Mouse (Mus musculus) forebrain, embryonic 14.5 days (tissue): Measurements from ENCODE around the gene Sema3f. TPM values are rescaled to one million over a fixed set of nuclear protein-coding genes. Genes with fewer than 3 reads are reported as not detected.

Experiments
- ATAC-seq: fragments of 200-750 bp; cut with Nextera tagmentation; 2 replicates; pipeline ENCODE4 v1.8.0; 2017; ENCODE audit warnings: mild to moderate bottlenecking, moderate library complexity
- DNase-seq: peaks from one replicate; pipeline ENCODE4 v3.0.0-alpha.2; 2015; ENCODE audit warnings: low spot score
- H3K27ac ChIP-seq: fragments of 300-500 bp; sonication (generic); 2 replicates; pipeline ENCODE4 v1.5.1; 2014; ENCODE audit warnings: low read depth, mild to moderate bottlenecking, control low read depth, low read length, moderate library complexity
- H3K27me3 ChIP-seq: fragments of 300-500 bp; sonication (generic); replicated peaks from 2 replicates; pipeline ENCODE4 v1.6.1; 2014; ENCODE audit warnings: low read length, control low read depth, mixed read lengths; ENCODE audit not compliant: control insufficient read depth, insufficient read depth
- H3K36me3 ChIP-seq: fragments of 300-500 bp; sonication (generic); 2 replicates; pipeline ENCODE4 v1.6.1; 2014; ENCODE audit warnings: low read length, control low read depth; ENCODE audit not compliant: control insufficient read depth, insufficient read depth
- H3K4me1 ChIP-seq: fragments of 300-500 bp; sonication (generic); 2 replicates; pipeline ENCODE4 v1.6.1; 2014; ENCODE audit warnings: antibody characterized with exemption, low read length, control low read depth; ENCODE audit not compliant: control insufficient read depth, insufficient read depth
- H3K4me2 ChIP-seq: fragments of 300-500 bp; sonication (generic); 2 replicates; pipeline ENCODE4 v1.6.1; 2014; ENCODE audit warnings: mild to moderate bottlenecking, control low read depth, low read length
- H3K4me3 ChIP-seq: fragments of 300-500 bp; sonication (generic); 2 replicates; pipeline ENCODE4 v1.5.1; 2014; ENCODE audit warnings: low read depth, low read length, control low read depth
- H3K9ac ChIP-seq: fragments of 300-500 bp; sonication (generic); 2 replicates; pipeline ENCODE4 v1.6.1; 2014; ENCODE audit warnings: mild to moderate bottlenecking, low read length, control low read depth, moderate library complexity
- H3K9me3 ChIP-seq: fragments of 300-500 bp; sonication (generic); replicated peaks from 2 replicates; pipeline ENCODE4 v1.6.1; 2016; ENCODE audit warnings: low read length, control low read depth, mixed read lengths; ENCODE audit not compliant: control insufficient read depth
- WGBS: fragments of 180-500 bp; shearing (Covaris S2); extraction: QIAGEN DNeasy Blood & Tissue Kit; methylation state at CpG from one replicate; pipeline ENCODE4 v1.1.7; 2014; 5-methylcytosine and 5-hydroxymethylcytosine counted together
- polyA plus RNA-seq: library from polyadenylated mRNA; unstranded; fragments of >200 nt; fragmentation: Nextera tagmentation; extraction: Ambion mirVana; gene quantifications from 2 replicates; pipeline ENCODE4 v1.2.1, GENCODE M21; 2014

The Sema3f gene
- polyA plus RNA-seq, 1 experiment from 2014 or later = 7.4 TPM

- ATAC-seq (peak; percentile 52), DNase-seq (no peak)
- Histone ChIP-seq H3K9ac (peak overlapping the region; percentile 56), H3K4me2 (peak overlapping the region; percentile 85), H3K4me3 (peak overlapping the region; percentile 38), H3K27ac (no peak overlapping the region), H3K9me3 (no peaks in the 10 kb centered on the region), H3K4me1 (peaks cover 16% of the 10 kb centered on the region), H3K27me3 (peaks cover 8% of the 10 kb centered on the region), H3K36me3 (no peaks in the 10 kb centered on the region)
- WGBS = 1% methylated on average over 30 of the region's 30 CpGs
Measured at GRCm38 (mm10) chr9:107666751-107667205, 43.5 kb downstream of the Sema3f start.

- peaks cover 8% of the 10 kb centered on the region for H3K27me3 ChIP-seq
- H3K4me3 ChIP-seq = 0 out of 2 replicates have a peak overlapping the region, but pooled peaks have one; percentile 38
- H3K4me2 ChIP-seq = 0 out of 2 replicates have a peak overlapping the region, but pooled peaks have one; percentile 85
- peaks cover 16% of the 10 kb centered on the region for H3K4me1 ChIP-seq
- no peaks in the 10 kb centered on the region for H3K36me3 ChIP-seq
- H3K27ac ChIP-seq = no peak overlapping the region
- H3K9me3 ChIP-seq = no peaks in the 10 kb centered on the region
- 86% methylated on average over 7 of the region's 7 CpGs for whole genome bisulfite sequencing
- H3K9ac ChIP-seq = no peak overlapping the region
- no peak for DNase-seq
- no peak for ATAC-seq
Measured at GRCm38 (mm10) chr9:107665308-107665707, 45.0 kb downstream of the Sema3f start.

GRCm38 (mm10) chr9:107663525-107663924 lies 46.8 kb downstream of the Sema3f start:
- H3K27ac ChIP-seq = no peak overlapping the region
- H3K36me3 ChIP-seq = no peaks in the 10 kb centered on the region
- ATAC-seq (no peak), DNase-seq (no peak)
- 59% methylated on average over 9 of the region's 9 CpGs for WGBS
- H3K27me3 ChIP-seq = peaks cover 8% of the 10 kb centered on the region
- no peak overlapping the region for H3K4me2 ChIP-seq
- no peak overlapping the region for H3K9ac ChIP-seq
- H3K4me1 ChIP-seq = peaks cover 25% of the 10 kb centered on the region
- no peak overlapping the region for H3K4me3 ChIP-seq
- no peaks in the 10 kb centered on the region for H3K9me3 ChIP-seq

- H3K4me2 ChIP-seq = no peak overlapping the region
- no peaks in the 10 kb centered on the region for H3K9me3 ChIP-seq
- no peak overlapping the region for H3K9ac ChIP-seq
- no peaks in the 10 kb centered on the region for H3K36me3 ChIP-seq
- ATAC-seq (no peak), DNase-seq (no peak)
- H3K27me3 ChIP-seq = peaks cover 8% of the 10 kb centered on the region
- H3K4me1 ChIP-seq = peaks cover 22% of the 10 kb centered on the region
- H3K27ac ChIP-seq = no peak overlapping the region
- 89% methylated on average over 8 of the region's 8 CpGs for WGBS
- H3K4me3 ChIP-seq = no peak overlapping the region
Measured at GRCm38 (mm10) chr9:107662342-107662741, 47.9 kb downstream of the Sema3f start.

- Histone ChIP-seq H3K4me3 (no peak overlapping the region), H3K4me2 (no peak overlapping the region), H3K27me3 (no peaks in the 10 kb centered on the region), H3K4me1 (peaks cover 15% of the 10 kb centered on the region), H3K9ac (no peak overlapping the region), H3K36me3 (no peaks in the 10 kb centered on the region), H3K9me3 (no peaks in the 10 kb centered on the region), H3K27ac (no peak overlapping the region)
- DNase-seq (no peak), ATAC-seq (no peak)
- 62% methylated on average over 3 of the region's 3 CpGs for WGBS
Measured at GRCm38 (mm10) chr9:107660777-107661176, 49.5 kb downstream of the Sema3f start.

- WGBS = 78% methylated on average over 3 of the region's 3 CpGs
- no peak overlapping the region for H3K4me2 ChIP-seq
- peak overlapping the region; percentile 66 for H3K27ac ChIP-seq
- H3K4me1 ChIP-seq = peaks cover 15% of the 10 kb centered on the region
- no peak overlapping the region; the same call in 1 of the 2 replicates for H3K9ac ChIP-seq
- ATAC-seq (peak; percentile 19; the same call in 1 of the 2 replicates), DNase-seq (no peak)
- no peaks in the 10 kb centered on the region for H3K9me3 ChIP-seq
- no peak overlapping the region for H3K4me3 ChIP-seq
- H3K36me3 ChIP-seq = no peaks in the 10 kb centered on the region
- H3K27me3 ChIP-seq = no peaks in the 10 kb centered on the region
Measured at GRCm38 (mm10) chr9:107659961-107660360, 50.3 kb downstream of the Sema3f start.

GRCm38 (mm10) chr9:107659551-107659950 lies 50.7 kb downstream of the Sema3f start:
- Histone ChIP-seq H3K27ac (peak overlapping the region; percentile 66), H3K36me3 (no peaks in the 10 kb centered on the region), H3K9me3 (no peaks in the 10 kb centered on the region), H3K4me2 (no peak overlapping the region), H3K9ac (peak overlapping the region; percentile 8; the same call in 1 of the 2 replicates), H3K4me1 (peaks cover 15% of the 10 kb centered on the region), H3K4me3 (no peak overlapping the region), H3K27me3 (no peaks in the 10 kb centered on the region)
- peak; percentile 68 for DNase-seq
- WGBS = 31% methylated on average over 10 of the region's 10 CpGs
- ATAC-seq = peak; percentile 85

GRCm38 (mm10) chr9:107658096-107658495 lies 52.2 kb downstream of the Sema3f start:
- ATAC-seq (no peak), DNase-seq (no peak)
- Histone ChIP-seq H3K36me3 (no peaks in the 10 kb centered on the region), H3K27me3 (no peaks in the 10 kb centered on the region), H3K9me3 (no peaks in the 10 kb centered on the region), H3K27ac (no peak overlapping the region), H3K4me1 (peaks cover 9% of the 10 kb centered on the region), H3K9ac (no peak overlapping the region), H3K4me2 (no peak overlapping the region), H3K4me3 (no peak overlapping the region)
- WGBS = 94% methylated on average over 6 of the region's 6 CpGs

GRCm38 (mm10) chr9:107657144-107657543 lies 53.1 kb downstream of the Sema3f start:
- Histone ChIP-seq H3K4me1 (peaks cover 8% of the 10 kb centered on the region; the same call in 1 of the 2 replicates), H3K9me3 (no peaks in the 10 kb centered on the region), H3K27me3 (no peaks in the 10 kb centered on the region), H3K27ac (no peak overlapping the region), H3K9ac (no peak overlapping the region), H3K4me3 (no peak overlapping the region), H3K36me3 (no peaks in the 10 kb centered on the region), H3K4me2 (no peak overlapping the region)
- 92% methylated on average over 5 of the region's 5 CpGs for WGBS
- ATAC-seq (no peak), DNase-seq (no peak)
